Mouse (Mus musculus) skeletal muscle tissue, adult 2 months (tissue): ENCODE results near the gene Psmd3.

Source experiments
- DNase-seq: peaks from one replicate; pipeline ENCODE4 v3.0.0-alpha.2; 2012; ENCODE audit warnings: low read depth, low spot score

The Psmd3 gene

GRCm38 (mm10) chr11:98744456-98745019 is 62.2 kb downstream of the Psmd3 start:
- DNase-seq: no peak
